Mouse (Mus musculus) MEL (cell line): Measurements from ENCODE around the gene Rpl4.

Experiments
- CHD1 ChIP-seq: IDR thresholded peaks from 2 replicates; pipeline ENCODE4 v1.6.1; 2012; ENCODE audit warnings: low read depth, mild to moderate bottlenecking, inconsistent platforms, low read length, improper control_type of control experiment
- CTCF ChIP-seq, 3 experiments: IDR thresholded peaks in 2 of 3; conservative IDR thresholded peaks in 1 of 3; 2 replicates each; pipeline ENCODE4 v1.5.1; 2011 to 2012; ENCODE audit warnings: low read length in 3 of 3, low read depth in 2 of 3, mild to moderate bottlenecking in 2 of 3, improper control_type of control experiment in 1 of 3, inconsistent platforms in 1 of 3, mixed read lengths in 1 of 3, moderate library complexity in 1 of 3; ENCODE audit not compliant: control insufficient read depth in 1 of 3, insufficient read depth in 1 of 3, poor library complexity in 1 of 3, severe bottlenecking in 1 of 3
- EP300 ChIP-seq, 2 experiments: IDR thresholded peaks; 2 replicates each; pipeline ENCODE4 v1.6.1; 2011; ENCODE audit warnings: improper control_type of control experiment in 2 of 2, low read length in 2 of 2, low read depth in 1 of 2, mild to moderate bottlenecking in 1 of 2
- GABPA ChIP-seq: IDR thresholded peaks from 2 replicates; pipeline ENCODE4 v1.6.1; 2012; ENCODE audit warnings: low read depth, mild to moderate bottlenecking, inconsistent platforms, low read length, improper control_type of control experiment, moderate library complexity
- MXI1 ChIP-seq: IDR thresholded peaks from 2 replicates; pipeline ENCODE4 v1.6.1; 2011; ENCODE audit warnings: mild to moderate bottlenecking, low read depth, low read length, improper control_type of control experiment
- POLR2A ChIP-seq, 2 experiments: IDR thresholded peaks; 2 replicates each; pipeline ENCODE4 v1.6.1; 2011 to 2012; ENCODE audit warnings: low read length in 2 of 2, mild to moderate bottlenecking in 2 of 2, control low read depth in 1 of 2, improper control_type of control experiment in 1 of 2, low read depth in 1 of 2, moderate library complexity in 1 of 2; ENCODE audit not compliant: control insufficient read depth in 1 of 2, insufficient read depth in 1 of 2, poor library complexity in 1 of 2
- POLR2AphosphoS2 ChIP-seq: IDR thresholded peaks from 2 replicates; pipeline ENCODE4 v1.6.1; 2011; ENCODE audit warnings: low read length, improper control_type of control experiment
- POLR2AphosphoS5 ChIP-seq: IDR thresholded peaks from 2 replicates; pipeline ENCODE4 v1.6.1; 2012; ENCODE audit warnings: low read depth, borderline replicate concordance, mild to moderate bottlenecking, inconsistent platforms, low read length, moderate library complexity, mixed read lengths
- SMC3 ChIP-seq: IDR thresholded peaks from 2 replicates; pipeline ENCODE4 v1.6.1; 2011; ENCODE audit warnings: low read depth, low read length, improper control_type of control experiment
- TAL1 ChIP-seq: IDR thresholded peaks from 2 replicates; pipeline ENCODE4 v1.6.1; 2012; ENCODE audit warnings: mild to moderate bottlenecking, inconsistent platforms, low read length, moderate library complexity, mixed read lengths
- TCF12 ChIP-seq: IDR thresholded peaks from 2 replicates; pipeline ENCODE4 v1.6.1; 2014; ENCODE audit warnings: low read depth, mild to moderate bottlenecking, inconsistent platforms, low read length, improper control_type of control experiment, moderate library complexity
- USF1 ChIP-seq: IDR thresholded peaks from 2 replicates; pipeline ENCODE4 v1.6.1; 2014; ENCODE audit warnings: low read depth, mild to moderate bottlenecking, inconsistent platforms, low read length, improper control_type of control experiment, moderate library complexity
- ZNF384 ChIP-seq: IDR thresholded peaks from 2 replicates; pipeline ENCODE4 v1.6.1; 2012; ENCODE audit warnings: low read depth, mild to moderate bottlenecking, inconsistent platforms, low read length, improper control_type of control experiment

DNA sequence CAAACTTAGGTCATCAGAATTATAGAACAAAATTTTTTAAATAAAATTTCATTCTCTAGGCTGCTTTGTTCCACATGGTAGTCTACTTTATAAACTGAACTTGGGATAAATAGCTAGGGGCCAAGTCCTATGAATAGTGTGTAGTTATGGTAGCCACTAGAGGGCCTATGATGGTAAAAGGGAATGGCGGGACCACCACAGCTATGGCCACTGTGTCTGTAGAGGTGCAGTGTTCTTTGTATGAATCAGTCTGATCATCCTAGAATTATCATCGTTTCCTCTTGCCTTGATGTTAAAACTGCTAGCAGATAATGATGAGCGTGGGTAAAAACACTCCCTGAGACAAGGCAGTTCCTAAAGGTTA is 5.4 kb downstream of the Rpl4 start:
- TF ChIP-seq POLR2AphosphoS2: no peak
- TF ChIP-seq SMC3: 0 out of 2 replicates have a peak, but pooled peaks have one; percentile 18
- TF ChIP-seq MXI1: no peak; the same call in 1 of the 2 replicates
- no peak for TF ChIP-seq EP300 (IDR thresholded peaks at IDR 0.05; ENCODE audit: low read depth in 1 of 2, low read length in 2 of 2)
- TF ChIP-seq POLR2AphosphoS5: peak; percentile 86; the same call in 1 of the 2 replicates
- no peak for TF ChIP-seq TAL1
- TF ChIP-seq ZNF384: no peak
- no peak for TF ChIP-seq POLR2A (IDR thresholded peaks at IDR 0.05; ENCODE audit: control insufficient read depth in 1 of 2, insufficient read depth in 1 of 2, low read depth in 1 of 2, low read length in 2 of 2, poor library complexity in 1 of 2)
- TF ChIP-seq CTCF (IDR thresholded peaks at IDR 0.05 in 2 of 3, conservative IDR thresholded peaks at IDR 0.05 in 1 of 3; ENCODE audit: control insufficient read depth in 1 of 3, insufficient read depth in 1 of 3, low read depth in 2 of 3, low read length in 3 of 3, poor library complexity in 1 of 3, severe bottlenecking in 1 of 3): peak; percentile 19 to 50 (median 24); a peak in 4 of 6 replicates
- no peak for TF ChIP-seq TCF12
- TF ChIP-seq USF1: no peak
- TF ChIP-seq GABPA: no peak
- TF ChIP-seq CHD1: no peak
